Mouse (Mus musculus) hindbrain, postnatal 0 days (tissue): ENCODE data around the gene Slc6a20a. TPM values are rescaled to one million over a fixed set of nuclear protein-coding genes. Genes with fewer than 3 reads are reported as not detected.

Experiments
- ATAC-seq: fragments of 200-750 bp; cut with Nextera tagmentation; 2 replicates; pipeline ENCODE4 v1.8.0; 2017; ENCODE audit warnings: mild to moderate bottlenecking, moderate TSS enrichment, moderate library complexity
- DNase-seq: peaks from one replicate; pipeline ENCODE4 v3.0.0-alpha.2; 2015; ENCODE audit warnings: low spot score
- H3K27ac ChIP-seq: fragments of 300-500 bp; sonication (generic); 2 replicates; pipeline ENCODE4 v1.5.1; 2014; ENCODE audit warnings: mild to moderate bottlenecking
- H3K27me3 ChIP-seq: fragments of 300-500 bp; sonication (generic); 2 replicates; pipeline ENCODE4 v1.6.1; 2014; ENCODE audit warnings: low read length, mixed read lengths; ENCODE audit not compliant: insufficient read depth
- H3K36me3 ChIP-seq: fragments of 300-500 bp; sonication (generic); 2 replicates; pipeline ENCODE4 v1.6.1; 2014; ENCODE audit warnings: low read length, mixed read lengths; ENCODE audit not compliant: insufficient read depth
- H3K4me1 ChIP-seq: fragments of 300-500 bp; sonication (generic); 2 replicates; pipeline ENCODE4 v1.6.1; 2014; ENCODE audit warnings: antibody characterized with exemption, low read length, mixed read lengths; ENCODE audit not compliant: insufficient read depth
- H3K4me2 ChIP-seq: fragments of 300-500 bp; sonication (generic); 2 replicates; pipeline ENCODE4 v1.6.1; 2014; ENCODE audit warnings: low read depth, mild to moderate bottlenecking, low read length, moderate library complexity, mixed read lengths
- H3K4me3 ChIP-seq: fragments of 300-500 bp; sonication (generic); 2 replicates; pipeline ENCODE4 v1.5.1; 2014; ENCODE audit warnings: low read length
- H3K9ac ChIP-seq: fragments of 300-500 bp; sonication (generic); replicated peaks from 2 replicates; pipeline ENCODE4 v1.6.1; 2014; ENCODE audit warnings: mild to moderate bottlenecking, low read length, moderate library complexity, mixed read lengths
- H3K9me3 ChIP-seq: fragments of 300-500 bp; sonication (generic); 2 replicates; pipeline ENCODE4 v1.6.1; 2016; ENCODE audit warnings: low read length, mixed read lengths
- CTCF ChIP-seq: IDR thresholded peaks from 2 replicates; pipeline ENCODE4 v1.5.1; 2016; ENCODE audit warnings: antibody characterized with exemption, control low read depth, low read depth
- WGBS: fragments of 180-500 bp; shearing (Covaris S2); extraction: QIAGEN DNeasy Blood & Tissue Kit; methylation state at CpG from one replicate; pipeline ENCODE4 v1.1.7; 2014; 5-methylcytosine and 5-hydroxymethylcytosine counted together
- polyA plus RNA-seq: library from polyadenylated mRNA; unstranded; fragments of >200 nt; fragmentation: Nextera tagmentation; extraction: Ambion mirVana; gene quantifications from 2 replicates; pipeline ENCODE4 v1.2.1, GENCODE M21; 2015
- total RNA-seq: library from RNA; depleted of rRNA; stranded (reverse); fragments of >200 nt; gene quantifications from 2 replicates; pipeline ENCODE4 v1.2.3, GENCODE M21; 2014

Slc6a20a gene
- total and polyA plus RNA-seq, 2 experiments from 2014 or later = 38.6 to 60.8 TPM

- no peak for ATAC-seq
- H3K4me2 ChIP-seq = no peak overlapping the region
- H3K27ac ChIP-seq = no peak overlapping the region
- H3K4me3 ChIP-seq = no peak overlapping the region
- 60% methylated on average over 5 of the region's 5 CpGs for WGBS
- H3K27me3 ChIP-seq = no peaks in the 10 kb centered on the region
- H3K9me3 ChIP-seq = no peaks in the 10 kb centered on the region
- H3K4me1 ChIP-seq = no peaks in the 10 kb centered on the region
- DNase-seq = no peak
- no peak for TF ChIP-seq CTCF
- no peaks in the 10 kb centered on the region for H3K36me3 ChIP-seq
- H3K9ac ChIP-seq = no peak overlapping the region
Observed at GRCm38 (mm10) chr9:123636771-123637170, 41.9 kb downstream of the Slc6a20a start.

- Histone ChIP-seq H3K27me3 (no peaks in the 10 kb centered on the region), H3K9ac (no peak overlapping the region), H3K9me3 (no peaks in the 10 kb centered on the region), H3K4me1 (no peaks in the 10 kb centered on the region), H3K27ac (no peak overlapping the region), H3K36me3 (no peaks in the 10 kb centered on the region), H3K4me2 (no peak overlapping the region), H3K4me3 (no peak overlapping the region)
- DNase-seq = no peak
- no peak for TF ChIP-seq CTCF
- no peak for ATAC-seq
- WGBS = 91% methylated on average over 3 of the region's 3 CpGs
Observed at GRCm38 (mm10) chr9:123632993-123633392, 45.7 kb downstream of the Slc6a20a start.

- H3K4me1 ChIP-seq = no peaks in the 10 kb centered on the region
- no peak for TF ChIP-seq CTCF
- ATAC-seq = no peak
- H3K27ac ChIP-seq = no peak within 1 kb of the TSS
- H3K9ac ChIP-seq = no peak within 1 kb of the TSS
- no peaks in the 10 kb centered on the region for H3K9me3 ChIP-seq
- H3K36me3 ChIP-seq = no peaks in the 10 kb centered on the region
- no peaks in the 10 kb centered on the region for H3K27me3 ChIP-seq
- DNase-seq = no peak
- no peak within 1 kb of the TSS for H3K4me3 ChIP-seq
- 88% methylated on average over 6 of the region's 6 CpGs for WGBS
- H3K4me2 ChIP-seq = no peak within 1 kb of the TSS
Observed at GRCm38 (mm10) chr9:123632281-123632680, 46.4 kb downstream of the Slc6a20a start, which contains the start of gene Slc6a20b. Slc6a20b (minus strand) TSS chr9:123632565.

- Histone ChIP-seq H3K27ac (no peak overlapping the region), H3K4me3 (no peak overlapping the region), H3K9ac (no peak overlapping the region), H3K27me3 (no peaks in the 10 kb centered on the region), H3K9me3 (no peaks in the 10 kb centered on the region), H3K4me1 (no peaks in the 10 kb centered on the region), H3K36me3 (no peaks in the 10 kb centered on the region), H3K4me2 (no peak overlapping the region)
- TF ChIP-seq CTCF = no peak
- ATAC-seq = no peak
- 87% methylated on average over 3 of the region's 3 CpGs for WGBS
- no peak for DNase-seq
Observed at GRCm38 (mm10) chr9:123631666-123632065, 47.0 kb downstream of the Slc6a20a start.

- no peak overlapping the region for H3K27ac ChIP-seq
- no peak for ATAC-seq
- TF ChIP-seq CTCF = no peak
- H3K36me3 ChIP-seq = no peaks in the 10 kb centered on the region
- WGBS = 93% methylated on average over 11 of the region's 11 CpGs
- no peak for DNase-seq
- H3K4me1 ChIP-seq = no peaks in the 10 kb centered on the region
- no peak overlapping the region for H3K4me2 ChIP-seq
- H3K4me3 ChIP-seq = no peak overlapping the region
- H3K27me3 ChIP-seq = no peaks in the 10 kb centered on the region
- no peaks in the 10 kb centered on the region for H3K9me3 ChIP-seq
- no peak overlapping the region for H3K9ac ChIP-seq
Observed at GRCm38 (mm10) chr9:123625821-123626220, 52.9 kb downstream of the Slc6a20a start.

- no peak for DNase-seq
- 88% methylated on average over 2 of the region's 2 CpGs for WGBS
- TF ChIP-seq CTCF = no peak
- Histone ChIP-seq H3K27ac (no peak overlapping the region), H3K36me3 (no peaks in the 10 kb centered on the region), H3K4me3 (no peak overlapping the region), H3K4me1 (no peaks in the 10 kb centered on the region), H3K4me2 (no peak overlapping the region), H3K27me3 (no peaks in the 10 kb centered on the region), H3K9ac (no peak overlapping the region), H3K9me3 (no peaks in the 10 kb centered on the region)
- ATAC-seq = no peak
Observed at GRCm38 (mm10) chr9:123624741-123625140, 53.9 kb downstream of the Slc6a20a start.

GRCm38 (mm10) chr9:123620311-123621098 lies 58.2 kb downstream of the Slc6a20a start:
- DNase-seq = no peak
- no peaks in the 10 kb centered on the region for H3K27me3 ChIP-seq
- no peak overlapping the region for H3K27ac ChIP-seq
- H3K4me3 ChIP-seq = no peak overlapping the region
- H3K9me3 ChIP-seq = no peaks in the 10 kb centered on the region
- WGBS = 91% methylated on average over 5 of the region's 5 CpGs
- H3K9ac ChIP-seq = no peak overlapping the region
- H3K4me2 ChIP-seq = no peak overlapping the region
- H3K36me3 ChIP-seq = no peaks in the 10 kb centered on the region
- no peak for TF ChIP-seq CTCF
- no peak for ATAC-seq
- H3K4me1 ChIP-seq = no peaks in the 10 kb centered on the region
